Mouse (Mus musculus) midbrain, embryonic 15.5 days (tissue): ENCODE data around the gene Gm765. TPM values are rescaled to one million over a fixed set of nuclear protein-coding genes. Genes with fewer than 3 reads are reported as not detected.

Experiments
- ATAC-seq: fragments of 200-750 bp; cut with Nextera tagmentation; replicated peaks from 2 replicates; pipeline ENCODE4 v1.8.0; 2017; ENCODE audit warnings: moderate TSS enrichment
- H3K27ac ChIP-seq: fragments of 300-500 bp; sonication (generic); 2 replicates; pipeline ENCODE4 v1.5.1; 2015; ENCODE audit warnings: mild to moderate bottlenecking, inconsistent platforms
- H3K27me3 ChIP-seq: fragments of 300-500 bp; sonication (generic); replicated peaks from 2 replicates; pipeline ENCODE4 v1.6.1; 2015; ENCODE audit warnings: inconsistent platforms
- H3K36me3 ChIP-seq: fragments of 300-500 bp; sonication (generic); replicated peaks from 2 replicates; pipeline ENCODE4 v1.6.1; 2015; ENCODE audit warnings: inconsistent platforms
- H3K4me1 ChIP-seq: fragments of 300-500 bp; sonication (generic); 2 replicates; pipeline ENCODE4 v1.6.1; 2015; ENCODE audit warnings: inconsistent platforms
- H3K4me2 ChIP-seq: fragments of 300-500 bp; sonication (generic); 2 replicates; pipeline ENCODE4 v1.6.1; 2015; ENCODE audit warnings: inconsistent platforms, mild to moderate bottlenecking, moderate library complexity
- H3K4me3 ChIP-seq: fragments of 300-500 bp; sonication (generic); 2 replicates; pipeline ENCODE4 v1.5.1; 2015; ENCODE audit warnings: mild to moderate bottlenecking, inconsistent platforms
- H3K9ac ChIP-seq: fragments of 300-500 bp; sonication (generic); 2 replicates; pipeline ENCODE4 v1.6.1; 2015; ENCODE audit warnings: mild to moderate bottlenecking, inconsistent platforms
- H3K9me3 ChIP-seq: fragments of 300-500 bp; sonication (generic); 2 replicates; pipeline ENCODE4 v1.6.1; 2016; ENCODE audit warnings: inconsistent platforms
- WGBS: fragments of 180-500 bp; shearing (Covaris S2); methylation state at CpG from one replicate; pipeline ENCODE4 v1.1.7; 2015; ENCODE audit warnings: mixed read lengths; 5-methylcytosine and 5-hydroxymethylcytosine counted together
- polyA plus RNA-seq: library from polyadenylated mRNA; unstranded; fragments of >200 nt; fragmentation: Nextera tagmentation; extraction: Ambion mirVana; gene quantifications from 2 replicates; pipeline ENCODE4 v1.2.1, GENCODE M21; 2015

Gene Gm765
- not detected in 2 replicates for polyA plus RNA-seq

GRCm38 (mm10) chr6:98342654-98343053, at the start of gene Gm765:
Gene Gm765, minus strand, starts transcription at chr6:98342754.
- 86% methylated on average over 5 of the region's 5 CpGs for WGBS

GRCm38 (mm10) chr6:98385487-98385886, 42.9 kb upstream of the Gm765 start:
- Histone ChIP-seq H3K27me3 (no peaks in the 10 kb centered on the region), H3K4me3 (no peak overlapping the region), H3K36me3 (no peaks in the 10 kb centered on the region), H3K27ac (no peak overlapping the region), H3K9ac (no peak overlapping the region), H3K4me1 (no peaks in the 10 kb centered on the region), H3K9me3 (no peaks in the 10 kb centered on the region), H3K4me2 (no peak overlapping the region)
- no peak for ATAC-seq
- 72% methylated on average over 8 of the region's 8 CpGs for WGBS

More at GRCm38 (mm10) chr6:98342654-98343053, at the start of gene Gm765:
- Histone ChIP-seq H3K4me2 (no peak within 1 kb of the TSS), H3K9ac (no peak within 1 kb of the TSS), H3K27ac (no peak within 1 kb of the TSS), H3K27me3 (no peaks in the 10 kb centered on the region), H3K9me3 (no peaks in the 10 kb centered on the region), H3K4me3 (no peak within 1 kb of the TSS), H3K36me3 (no peaks in the 10 kb centered on the region), H3K4me1 (no peaks in the 10 kb centered on the region)
- ATAC-seq: no peak

- Histone ChIP-seq H3K9ac (no peak overlapping the region), H3K4me3 (no peak overlapping the region), H3K36me3 (no peaks in the 10 kb centered on the region), H3K4me2 (no peak overlapping the region), H3K27me3 (no peaks in the 10 kb centered on the region), H3K4me1 (no peaks in the 10 kb centered on the region), H3K9me3 (no peaks in the 10 kb centered on the region), H3K27ac (no peak overlapping the region)
- ATAC-seq: no peak
- 42% methylated on average over 8 of the region's 8 CpGs for WGBS
Observed at GRCm38 (mm10) chr6:98384431-98384830, 41.9 kb upstream of the Gm765 start.

GRCm38 (mm10) chr6:98383411-98383810, 40.9 kb upstream of the Gm765 start:
- no peaks in the 10 kb centered on the region for H3K9me3 ChIP-seq
- no peaks in the 10 kb centered on the region for H3K4me1 ChIP-seq
- no peak overlapping the region for H3K27ac ChIP-seq
- no peaks in the 10 kb centered on the region for H3K36me3 ChIP-seq
- H3K4me2 ChIP-seq: no peak overlapping the region
- no peak overlapping the region for H3K4me3 ChIP-seq
- no peak for ATAC-seq
- H3K9ac ChIP-seq: no peak overlapping the region
- WGBS: 49% methylated on average over 6 of the region's 6 CpGs
- no peaks in the 10 kb centered on the region for H3K27me3 ChIP-seq

- Histone ChIP-seq H3K9ac (no peak overlapping the region), H3K36me3 (no peaks in the 10 kb centered on the region)
- ATAC-seq: no peak
Observed at GRCm38 (mm10) chr6:98366199-98366598, 23.6 kb upstream of the Gm765 start.

GRCm38 (mm10) chr6:98355271-98355670, 12.7 kb upstream of the Gm765 start:
- Histone ChIP-seq H3K4me2 (no peak overlapping the region), H3K4me1 (no peaks in the 10 kb centered on the region), H3K9me3 (no peaks in the 10 kb centered on the region), H3K4me3 (no peak overlapping the region), H3K36me3 (no peaks in the 10 kb centered on the region), H3K27ac (no peak overlapping the region), H3K27me3 (no peaks in the 10 kb centered on the region), H3K9ac (no peak overlapping the region)
- ATAC-seq: no peak
- WGBS: 81% methylated on average over 5 of the region's 5 CpGs

More at GRCm38 (mm10) chr6:98366199-98366598, 23.6 kb upstream of the Gm765 start:
- WGBS: 89% methylated on average over 4 of the region's 4 CpGs
- Histone ChIP-seq H3K4me1 (no peaks in the 10 kb centered on the region), H3K27me3 (no peaks in the 10 kb centered on the region), H3K27ac (no peak overlapping the region), H3K9me3 (no peaks in the 10 kb centered on the region), H3K4me3 (no peak overlapping the region), H3K4me2 (no peak overlapping the region)

- Histone ChIP-seq H3K4me3 (no peak overlapping the region), H3K4me1 (no peaks in the 10 kb centered on the region), H3K4me2 (no peak overlapping the region), H3K9me3 (no peaks in the 10 kb centered on the region), H3K27me3 (no peaks in the 10 kb centered on the region), H3K36me3 (no peaks in the 10 kb centered on the region), H3K27ac (no peak overlapping the region), H3K9ac (no peak overlapping the region)
- 90% methylated on average over 3 of the region's 3 CpGs for WGBS
- ATAC-seq: no peak
Observed at GRCm38 (mm10) chr6:98353285-98353684, 10.7 kb upstream of the Gm765 start.

GRCm38 (mm10) chr6:98332714-98333113, 9.8 kb downstream of the Gm765 start:
- ATAC-seq: no peak
- Histone ChIP-seq H3K4me1 (no peaks in the 10 kb centered on the region), H3K36me3 (no peaks in the 10 kb centered on the region), H3K27ac (no peak overlapping the region), H3K27me3 (no peaks in the 10 kb centered on the region), H3K4me3 (no peak overlapping the region), H3K9me3 (no peaks in the 10 kb centered on the region), H3K4me2 (no peak overlapping the region), H3K9ac (no peak overlapping the region)
- WGBS: 91% methylated on average over 2 of the region's 2 CpGs

GRCm38 (mm10) chr6:98311659-98312058, 30.9 kb downstream of the Gm765 start:
- H3K4me3 ChIP-seq: no peak overlapping the region
- no peaks in the 10 kb centered on the region for H3K9me3 ChIP-seq
- H3K27me3 ChIP-seq: no peaks in the 10 kb centered on the region
- no peak overlapping the region for H3K27ac ChIP-seq
- no peak overlapping the region for H3K4me2 ChIP-seq
- 88% methylated on average over 5 of the region's 5 CpGs for WGBS
- no peaks in the 10 kb centered on the region for H3K36me3 ChIP-seq
- H3K4me1 ChIP-seq: no peaks in the 10 kb centered on the region
- H3K9ac ChIP-seq: no peak overlapping the region
- ATAC-seq: no peak

- H3K4me3 ChIP-seq: no peak overlapping the region
- no peaks in the 10 kb centered on the region for H3K4me1 ChIP-seq
- no peaks in the 10 kb centered on the region for H3K27me3 ChIP-seq
- ATAC-seq: no peak
- no peak overlapping the region for H3K9ac ChIP-seq
- WGBS: 63% methylated on average over 3 of the region's 3 CpGs
- no peak overlapping the region for H3K27ac ChIP-seq
- no peaks in the 10 kb centered on the region for H3K9me3 ChIP-seq
- H3K36me3 ChIP-seq: no peaks in the 10 kb centered on the region
- no peak overlapping the region for H3K4me2 ChIP-seq
Observed at GRCm38 (mm10) chr6:98307647-98308046, 34.9 kb downstream of the Gm765 start.

- ATAC-seq: no peak
- Histone ChIP-seq H3K4me1 (no peaks in the 10 kb centered on the region), H3K36me3 (no peaks in the 10 kb centered on the region), H3K9ac (no peak overlapping the region), H3K27me3 (no peaks in the 10 kb centered on the region), H3K4me2 (no peak overlapping the region), H3K4me3 (no peak overlapping the region), H3K27ac (no peak overlapping the region), H3K9me3 (no peaks in the 10 kb centered on the region)
- 63% methylated on average over 7 of the region's 7 CpGs for WGBS
Observed at GRCm38 (mm10) chr6:98307159-98307558, 35.4 kb downstream of the Gm765 start.

- Histone ChIP-seq H3K9ac (no peak overlapping the region), H3K36me3 (no peaks in the 10 kb centered on the region)
Observed at GRCm38 (mm10) chr6:98292064-98292463, 50.5 kb downstream of the Gm765 start.

GRCm38 (mm10) chr6:98288316-98288715, 54.2 kb downstream of the Gm765 start:
- Histone ChIP-seq H3K4me1 (0 out of 2 replicates have a peak, but pooled peaks cover 2% of the 10 kb centered on the region), H3K27ac (no peak overlapping the region), H3K27me3 (no peaks in the 10 kb centered on the region), H3K9me3 (no peaks in the 10 kb centered on the region), H3K4me3 (no peak overlapping the region), H3K36me3 (no peaks in the 10 kb centered on the region), H3K4me2 (no peak overlapping the region), H3K9ac (no peak overlapping the region)
- ATAC-seq: no peak
- 23% methylated on average over 3 of the region's 3 CpGs for WGBS

More at GRCm38 (mm10) chr6:98292064-98292463, 50.5 kb downstream of the Gm765 start:
- H3K4me1 ChIP-seq: 0 out of 2 replicates have a peak, but pooled peaks cover 2% of the 10 kb centered on the region
- no peaks in the 10 kb centered on the region for H3K9me3 ChIP-seq
- no peak overlapping the region for H3K4me2 ChIP-seq
- H3K27me3 ChIP-seq: no peaks in the 10 kb centered on the region
- ATAC-seq: no peak
- H3K27ac ChIP-seq: no peak overlapping the region
- 91% methylated on average over 5 of the region's 5 CpGs for WGBS
- H3K4me3 ChIP-seq: no peak overlapping the region
